Mouse (Mus musculus) testis, adult 2 months (tissue): Measurements from ENCODE around the gene Wnt8b.

Source experiments
- CTCF ChIP-seq: fragments of 200-500 bp; IDR thresholded peaks from 2 replicates; pipeline ENCODE4 v1.5.1; 2012; ENCODE audit warnings: low read depth, mild to moderate bottlenecking, inconsistent platforms, low read length, moderate library complexity; ENCODE audit not compliant: control insufficient read depth, insufficient read depth, insufficient replicate concordance
- POLR2A ChIP-seq: fragments of 200-500 bp; IDR thresholded peaks from 2 replicates; pipeline ENCODE4 v1.6.1; 2012; ENCODE audit warnings: low read depth, mild to moderate bottlenecking, inconsistent platforms, low read length, moderate library complexity; ENCODE audit not compliant: control insufficient read depth

DNA sequence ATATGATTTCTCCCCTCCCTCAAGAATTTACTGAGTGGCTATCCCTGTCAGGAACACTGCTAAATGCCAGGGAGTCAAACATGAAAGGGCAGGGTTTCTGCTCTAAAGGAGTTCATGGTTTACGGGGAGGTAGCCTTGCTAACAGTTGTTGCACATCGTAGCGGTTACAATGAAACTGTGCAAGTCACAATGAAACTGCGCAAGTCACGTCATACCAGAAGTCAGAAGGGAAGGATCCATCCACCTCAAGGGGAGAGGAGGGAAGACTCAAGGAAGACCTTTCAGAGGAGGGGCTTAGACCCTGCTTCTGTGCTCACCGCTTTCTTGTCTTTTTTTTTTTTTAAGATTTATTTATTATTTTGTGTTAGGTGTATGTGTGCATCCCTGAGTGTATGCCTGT, 38.4 kb upstream of the Wnt8b start:
- TF ChIP-seq CTCF, result no peak
- TF ChIP-seq POLR2A, result no peak
